Mouse (Mus musculus): Measurements from ENCODE around the gene 5031439G07Rik. TPM values are rescaled to one million over a fixed set of nuclear protein-coding genes. Genes with fewer than 3 reads are reported as not detected.

Gene 5031439G07Rik
- polyA plus RNA-seq, 1 experiment from 2014 or later: 4.4 TPM

DNA sequence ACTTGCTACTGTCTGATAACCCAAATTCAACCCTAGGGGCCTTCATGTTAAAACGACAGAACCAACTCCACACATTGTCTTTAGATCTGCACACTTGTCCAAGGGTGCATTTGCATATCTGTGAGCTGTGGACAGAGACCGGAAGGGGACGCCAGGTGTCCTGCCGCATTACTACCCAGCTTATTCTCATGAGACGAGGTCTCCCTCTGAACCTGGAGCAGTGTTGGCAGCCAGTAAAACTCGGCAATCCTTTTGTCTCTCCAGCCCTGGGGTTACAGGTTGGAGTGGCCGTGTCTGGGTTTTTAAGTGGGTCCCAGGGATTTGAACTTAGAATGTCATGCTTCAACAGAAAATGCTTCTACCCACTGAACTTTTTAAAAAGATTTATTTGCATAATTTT lies 11.6 kb upstream of the 5031439G07Rik start:
- 64% methylated on average over 7 of the region's 7 CpGs for WGBS
- Histone ChIP-seq H3K4me1 (ENCODE audit: control insufficient read depth, insufficient read depth, low read length) (no peaks in the 10 kb centered on the region), H3K27ac (ENCODE audit: low read length) (no peak overlapping the region)

DNA sequence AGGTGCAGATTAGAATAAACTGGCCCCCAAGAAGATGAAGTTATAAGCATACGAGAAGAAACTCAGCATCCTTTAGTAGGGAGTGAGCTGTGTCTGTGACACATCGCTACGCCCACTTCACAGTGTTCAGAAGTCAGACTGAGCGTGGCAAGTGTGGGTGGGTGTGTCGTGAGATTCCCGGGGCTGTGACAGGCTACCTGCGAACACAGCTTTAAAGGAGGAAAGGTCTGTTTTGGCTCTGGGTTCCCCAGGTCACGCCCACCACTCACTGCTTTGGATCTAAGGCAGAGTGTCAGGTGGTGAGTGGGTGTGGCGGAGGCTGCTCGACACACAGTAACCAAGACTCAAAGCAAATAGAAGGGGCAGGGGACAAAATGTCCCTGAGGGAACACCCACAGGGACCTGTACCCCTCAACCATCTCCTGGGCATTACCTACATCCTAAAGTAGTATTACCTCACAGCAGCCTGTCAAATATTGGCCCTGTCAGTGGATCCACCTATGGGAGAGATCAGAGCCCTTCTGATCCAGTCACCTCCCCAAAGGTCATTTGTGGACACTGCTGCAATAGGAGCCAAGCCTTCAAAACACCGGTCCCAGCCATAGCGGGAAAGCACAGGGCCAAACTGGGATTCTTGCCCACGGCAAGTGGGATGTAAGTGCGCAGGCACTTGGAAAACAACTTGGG lies 9.6 kb upstream of the 5031439G07Rik start:
- WGBS: 64% methylated on average over 14 of the region's 14 CpGs
- ATAC-seq (replicated peaks; ENCODE audit: extremely low read depth, insufficient read depth, low FRiP score): no peak
- Histone ChIP-seq H3K36me3 (ENCODE audit: control insufficient read depth, insufficient read depth) (no peaks in the 10 kb centered on the region), H3K9me3 (replicated peaks; ENCODE audit: control insufficient read depth, low read length) (no peaks in the 10 kb centered on the region), H3K9ac (ENCODE audit: low read length) (no peak overlapping the region), H3K4me1 (ENCODE audit: control insufficient read depth, insufficient read depth, low read length) (no peaks in the 10 kb centered on the region), H3K27me3 (ENCODE audit: control insufficient read depth, insufficient read depth, low read length) (no peaks in the 10 kb centered on the region; the same call in 1 of the 2 replicates), H3K4me2 (ENCODE audit: low read depth, low read length) (no peak overlapping the region), H3K27ac (ENCODE audit: low read length) (no peak overlapping the region), H3K4me3 (ENCODE audit: low read length) (no peak overlapping the region)

More for the DNA sequence above, 11.6 kb upstream of the 5031439G07Rik start:
- H3K9ac ChIP-seq (ENCODE audit: low read length): no peak overlapping the region
- no peak overlapping the region for H3K4me3 ChIP-seq (ENCODE audit: low read length)
- no peaks in the 10 kb centered on the region for H3K9me3 ChIP-seq (replicated peaks; ENCODE audit: control insufficient read depth, low read length)
- ATAC-seq (replicated peaks; ENCODE audit: extremely low read depth, insufficient read depth, low FRiP score): no peak
- no peak overlapping the region for H3K4me2 ChIP-seq (ENCODE audit: low read depth, low read length)
- H3K36me3 ChIP-seq (ENCODE audit: control insufficient read depth, insufficient read depth): no peaks in the 10 kb centered on the region
- H3K27me3 ChIP-seq (ENCODE audit: control insufficient read depth, insufficient read depth, low read length): no peaks in the 10 kb centered on the region; the same call in 1 of the 2 replicates

DNA sequence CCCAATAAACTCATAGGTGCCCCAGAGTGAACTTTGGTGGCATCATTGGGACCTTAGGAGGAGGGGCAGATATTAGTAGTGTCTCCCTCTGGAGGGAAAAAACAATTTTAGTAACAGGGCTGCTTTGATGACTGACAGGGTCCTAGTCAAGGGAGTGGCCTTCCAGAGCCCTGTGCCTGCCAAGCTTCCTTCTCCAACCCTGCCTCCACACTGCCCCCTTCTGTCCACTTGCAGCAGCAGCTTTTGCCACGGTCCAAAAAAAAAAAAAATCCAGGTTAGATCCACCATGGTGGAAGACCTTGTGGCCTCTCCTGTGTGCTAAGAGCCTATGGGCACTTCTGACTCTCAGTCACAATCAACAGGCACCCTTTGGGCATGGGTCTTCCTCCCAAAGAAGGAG lies 7.6 kb upstream of the 5031439G07Rik start:
- no peak overlapping the region for H3K4me3 ChIP-seq (ENCODE audit: low read length)
- ATAC-seq (replicated peaks; ENCODE audit: extremely low read depth, insufficient read depth, low FRiP score): no peak; the same call in 1 of the 2 replicates
- WGBS: 0% methylated on average over 1 of the region's 1 CpGs
- H3K27me3 ChIP-seq (ENCODE audit: control insufficient read depth, insufficient read depth, low read length): no peaks in the 10 kb centered on the region; the same call in 1 of the 2 replicates
- no peak overlapping the region for H3K9ac ChIP-seq (ENCODE audit: low read length)
- H3K9me3 ChIP-seq (replicated peaks; ENCODE audit: control insufficient read depth, low read length): no peaks in the 10 kb centered on the region
- no peaks in the 10 kb centered on the region for H3K36me3 ChIP-seq (ENCODE audit: control insufficient read depth, insufficient read depth)
- H3K27ac ChIP-seq (ENCODE audit: low read length): no peak overlapping the region
- no peak overlapping the region for H3K4me2 ChIP-seq (ENCODE audit: low read depth, low read length)
- no peaks in the 10 kb centered on the region for H3K4me1 ChIP-seq (ENCODE audit: control insufficient read depth, insufficient read depth, low read length)

DNA sequence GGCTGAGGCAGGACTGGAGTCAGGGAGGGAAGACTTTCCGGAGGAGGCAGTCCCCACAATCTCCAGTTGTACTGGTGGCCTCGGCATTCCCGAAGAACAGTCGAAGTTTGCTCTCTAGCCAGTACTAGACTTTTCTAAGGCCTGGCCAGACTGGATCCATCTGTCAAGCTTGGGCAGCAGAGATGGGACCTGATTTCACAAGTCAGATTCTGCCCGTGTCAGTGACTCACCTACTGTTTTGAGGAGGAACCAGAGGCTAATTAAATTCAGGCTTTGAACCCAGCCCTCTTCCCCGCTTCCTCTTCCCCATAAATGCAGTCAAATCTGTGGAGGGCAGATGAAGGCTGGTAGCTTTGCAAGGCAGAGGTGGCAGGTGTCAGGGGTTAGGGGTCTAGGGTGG lies 6.7 kb upstream of the 5031439G07Rik start:
- ATAC-seq (replicated peaks; ENCODE audit: extremely low read depth, insufficient read depth, low FRiP score): no peak
- no peaks in the 10 kb centered on the region for H3K27me3 ChIP-seq (ENCODE audit: control insufficient read depth, insufficient read depth, low read length)
- no peak overlapping the region for H3K9ac ChIP-seq (ENCODE audit: low read length)
- H3K27ac ChIP-seq (ENCODE audit: low read length): no peak overlapping the region
- H3K4me2 ChIP-seq (ENCODE audit: low read depth, low read length): no peak overlapping the region
- no peaks in the 10 kb centered on the region for H3K36me3 ChIP-seq (ENCODE audit: control insufficient read depth, insufficient read depth)
- H3K9me3 ChIP-seq (replicated peaks; ENCODE audit: control insufficient read depth, low read length): no peaks in the 10 kb centered on the region
- WGBS: 40% methylated on average over 6 of the region's 6 CpGs
- H3K4me1 ChIP-seq (ENCODE audit: control insufficient read depth, insufficient read depth, low read length): no peaks in the 10 kb centered on the region
- no peak overlapping the region for H3K4me3 ChIP-seq (ENCODE audit: low read length)

DNA sequence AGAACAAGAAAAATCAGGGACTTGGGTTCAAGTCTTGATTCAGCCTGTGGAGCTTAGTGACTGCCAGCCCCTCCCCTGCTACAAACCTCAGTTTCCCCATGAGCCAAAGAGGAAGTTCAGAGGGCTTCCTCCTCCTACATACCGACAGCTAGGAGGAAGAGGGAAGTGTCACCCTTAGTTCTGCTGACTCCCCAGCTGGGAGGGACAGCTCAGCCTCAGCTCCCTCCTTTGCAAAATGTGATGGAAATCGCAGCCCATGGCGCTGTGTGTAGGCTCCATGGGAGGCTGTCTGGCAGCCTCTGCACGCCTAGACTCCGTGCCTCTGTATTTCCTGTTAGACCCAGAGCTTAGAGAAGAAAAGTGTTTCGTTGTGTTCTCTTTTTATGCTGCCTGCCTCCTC lies 6.1 kb upstream of the 5031439G07Rik start:
- H3K4me1 ChIP-seq (ENCODE audit: control insufficient read depth, insufficient read depth, low read length): no peaks in the 10 kb centered on the region
- no peaks in the 10 kb centered on the region for H3K9me3 ChIP-seq (replicated peaks; ENCODE audit: control insufficient read depth, low read length)
- no peak overlapping the region for H3K4me3 ChIP-seq (ENCODE audit: low read length)
- WGBS: 20% methylated on average over 6 of the region's 6 CpGs
- H3K4me2 ChIP-seq (ENCODE audit: low read depth, low read length): no peak overlapping the region
- no peaks in the 10 kb centered on the region for H3K36me3 ChIP-seq (ENCODE audit: control insufficient read depth, insufficient read depth)
- H3K9ac ChIP-seq (ENCODE audit: low read length): no peak overlapping the region
- H3K27me3 ChIP-seq (ENCODE audit: control insufficient read depth, insufficient read depth, low read length): no peaks in the 10 kb centered on the region
- H3K27ac ChIP-seq (ENCODE audit: low read length): no peak overlapping the region
- no peak for ATAC-seq (replicated peaks; ENCODE audit: extremely low read depth, insufficient read depth, low FRiP score)

DNA sequence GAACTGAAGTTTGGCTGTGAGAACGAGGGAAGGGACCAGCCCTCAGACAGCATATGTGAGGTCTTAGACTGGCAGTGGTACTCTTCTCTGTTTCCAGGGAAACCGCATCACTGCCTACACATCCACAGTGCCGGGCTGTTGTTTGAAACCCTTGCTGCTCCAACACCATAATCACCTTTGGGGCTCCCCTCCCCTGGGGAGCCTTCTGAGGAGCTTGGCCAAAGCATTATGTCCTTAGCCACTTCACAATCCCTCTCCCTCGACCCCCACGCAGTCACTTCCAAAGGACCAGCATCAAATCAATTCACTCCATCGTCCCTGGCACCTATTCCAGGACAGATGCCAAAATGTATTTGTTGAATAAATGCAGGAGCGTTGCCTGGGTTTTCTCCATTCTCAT lies 1.4 kb upstream of the 5031439G07Rik start:
- Histone ChIP-seq H3K36me3 (ENCODE audit: control insufficient read depth, insufficient read depth) (no peaks in the 10 kb centered on the region), H3K27ac (ENCODE audit: low read length) (no peak overlapping the region), H3K4me1 (ENCODE audit: control insufficient read depth, insufficient read depth, low read length) (peaks cover 13% of the 10 kb centered on the region), H3K9me3 (replicated peaks; ENCODE audit: control insufficient read depth, low read length) (no peaks in the 10 kb centered on the region), H3K9ac (ENCODE audit: low read length) (no peak overlapping the region), H3K4me3 (ENCODE audit: low read length) (no peak overlapping the region), H3K27me3 (ENCODE audit: control insufficient read depth, insufficient read depth, low read length) (no peaks in the 10 kb centered on the region), H3K4me2 (ENCODE audit: low read depth, low read length) (no peak overlapping the region)
- ATAC-seq (replicated peaks; ENCODE audit: extremely low read depth, insufficient read depth, low FRiP score): no peak
- 65% methylated on average over 7 of the region's 7 CpGs for WGBS

DNA sequence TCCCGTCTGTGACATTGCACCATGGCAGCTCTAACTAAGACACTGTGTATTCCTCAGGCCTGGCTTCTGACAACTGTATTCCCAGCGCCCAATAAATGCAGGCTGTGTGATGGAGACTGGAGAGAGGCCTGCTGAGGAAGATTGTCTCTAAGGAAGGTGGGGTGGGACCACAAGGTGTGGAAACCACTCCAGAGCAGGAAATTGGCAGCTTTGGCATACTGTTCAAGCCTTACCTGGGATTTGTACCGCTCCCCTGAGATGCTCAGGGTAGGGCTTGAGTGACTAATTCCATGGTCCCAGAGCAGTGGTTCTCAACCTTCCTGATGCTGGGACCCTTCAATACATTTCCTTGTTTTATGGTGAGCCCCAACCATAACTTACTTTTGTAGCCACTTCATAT lies 747 bp upstream of the 5031439G07Rik start:
- ATAC-seq (replicated peaks; ENCODE audit: extremely low read depth, insufficient read depth, low FRiP score): no peak
- Histone ChIP-seq H3K9me3 (replicated peaks; ENCODE audit: control insufficient read depth, low read length) (no peaks in the 10 kb centered on the region), H3K36me3 (ENCODE audit: control insufficient read depth, insufficient read depth) (no peaks in the 10 kb centered on the region), H3K4me1 (ENCODE audit: control insufficient read depth, insufficient read depth, low read length) (peaks cover 13% of the 10 kb centered on the region), H3K27me3 (ENCODE audit: control insufficient read depth, insufficient read depth, low read length) (no peaks in the 10 kb centered on the region), H3K27ac (ENCODE audit: low read length) (no peak overlapping the region), H3K9ac (ENCODE audit: low read length) (no peak overlapping the region), H3K4me2 (ENCODE audit: low read depth, low read length) (no peak overlapping the region), H3K4me3 (ENCODE audit: low read length) (no peak overlapping the region)
- WGBS: 75% methylated on average over 3 of the region's 3 CpGs

DNA sequence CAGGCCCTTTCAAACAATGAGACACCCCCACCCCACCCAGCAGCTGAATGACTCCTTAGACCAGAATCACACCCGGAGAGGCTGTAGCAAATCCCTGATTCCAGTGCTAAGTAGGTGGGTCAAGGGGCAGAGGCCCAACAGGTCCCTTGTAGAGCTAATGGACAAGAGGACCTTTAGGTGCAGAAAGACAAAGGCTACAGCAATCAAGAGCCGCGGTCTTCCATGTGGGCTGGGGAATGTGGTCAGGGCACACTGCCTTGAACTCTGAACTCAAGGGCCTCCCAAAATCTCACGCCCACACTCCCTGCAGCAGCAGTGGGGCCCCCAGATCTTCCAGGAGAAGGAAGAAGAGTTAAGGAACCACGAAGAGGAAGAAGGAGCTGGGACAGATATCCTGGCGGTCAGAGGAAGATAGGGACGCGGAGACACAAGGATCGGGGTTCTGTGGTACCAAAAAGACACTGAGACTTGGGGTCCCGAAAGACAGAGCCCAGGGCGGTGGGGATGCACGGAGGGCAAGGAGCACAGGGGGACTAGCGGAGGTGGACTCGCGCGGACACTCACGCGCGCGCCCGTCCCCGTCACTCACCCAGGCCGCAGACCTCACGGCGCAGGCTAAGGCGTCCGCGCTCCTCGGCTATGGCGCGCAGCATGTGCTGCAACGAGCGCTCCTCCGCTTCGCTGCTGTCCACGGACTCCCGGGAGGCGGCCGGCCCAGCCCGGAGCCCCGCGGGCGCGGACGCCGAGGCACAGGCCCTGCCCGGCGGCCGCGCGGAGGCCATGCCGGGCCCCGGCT lies 1.1 kb downstream of the 5031439G07Rik start:
- Histone ChIP-seq H3K4me1 (ENCODE audit: control insufficient read depth, insufficient read depth, low read length) (peaks cover 13% of the 10 kb centered on the region), H3K4me3 (ENCODE audit: low read length) (peak overlapping the region; percentile 83), H3K36me3 (ENCODE audit: control insufficient read depth, insufficient read depth) (no peaks in the 10 kb centered on the region), H3K9me3 (replicated peaks; ENCODE audit: control insufficient read depth, low read length) (no peaks in the 10 kb centered on the region), H3K27ac (ENCODE audit: low read length) (peak overlapping the region; percentile 68), H3K9ac (ENCODE audit: low read length) (peak overlapping the region; percentile 92), H3K4me2 (ENCODE audit: low read depth, low read length) (peak overlapping the region; percentile 85), H3K27me3 (ENCODE audit: control insufficient read depth, insufficient read depth, low read length) (no peaks in the 10 kb centered on the region)
- WGBS: 1% methylated on average over 52 of the region's 53 CpGs
- peak; percentile 59 for ATAC-seq (replicated peaks; ENCODE audit: extremely low read depth, insufficient read depth, low FRiP score)
